Mouse (Mus musculus): ENCODE measurements around the gene Mccc1. TPM values are rescaled to one million over a fixed set of nuclear protein-coding genes. Genes with fewer than 3 reads are reported as not detected.

Gene Mccc1
- polyA plus RNA-seq, 1 experiment: 12.7 TPM

DNA sequence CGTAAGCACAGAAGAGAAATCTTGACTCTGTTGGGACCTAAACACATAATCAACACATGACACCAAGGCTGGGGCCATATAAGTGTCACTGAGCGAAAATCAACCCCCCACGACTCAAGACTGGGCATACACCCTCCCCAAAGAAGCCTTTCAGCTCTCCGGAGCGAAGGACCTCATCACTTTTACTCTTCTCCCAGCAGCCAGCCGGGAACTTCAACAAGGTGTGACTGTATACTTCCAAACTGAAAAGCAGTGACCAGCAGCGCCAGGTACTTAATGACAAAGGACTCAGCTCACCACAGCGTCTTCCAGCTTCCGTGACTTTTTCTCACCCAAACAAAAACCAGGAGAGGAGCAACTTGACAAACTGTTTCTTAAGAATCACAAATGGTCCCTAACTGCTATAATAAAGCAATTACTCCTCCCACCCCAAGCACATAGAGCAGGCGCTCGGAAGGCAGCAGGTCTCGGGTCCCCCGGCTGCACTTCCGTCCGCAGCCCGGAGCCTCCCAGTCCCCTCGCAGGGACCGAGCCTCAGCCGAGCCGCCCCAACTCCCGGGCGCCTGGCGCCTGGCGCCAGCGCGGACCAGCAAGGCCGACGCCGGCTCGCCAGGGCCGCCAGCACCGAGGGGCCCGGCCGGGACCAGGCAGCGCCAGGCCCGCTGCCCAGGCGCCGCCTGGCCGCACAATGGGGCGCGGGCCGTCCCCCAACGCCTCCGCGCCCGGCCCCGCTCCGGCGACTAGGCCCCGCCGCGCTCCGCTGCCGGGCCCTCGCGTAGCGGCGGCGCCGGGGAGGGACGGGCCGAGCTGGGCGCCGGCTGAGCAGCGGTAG, 68.4 kb downstream of the Mccc1 start:
- Histone ChIP-seq H3K4me2 (ENCODE audit: low read depth) (peak overlapping the region; percentile 93), H3K79me2 (ENCODE audit: control insufficient read depth, insufficient read depth) (peaks cover 50% of the 10 kb centered on the region), H3K27me3 (ENCODE audit: control insufficient read depth, insufficient read depth, insufficient read length) (no peaks in the 10 kb centered on the region), H3K36me3 (ENCODE audit: control insufficient read depth, insufficient read depth) (no peaks in the 10 kb centered on the region), H3K4me3 (peak overlapping the region; percentile 54), H3ac (ENCODE audit: control insufficient read depth, insufficient read length) (peak overlapping the region; percentile 95)
- TF ChIP-seq POLR2AphosphoS2 (IDR thresholded peaks at IDR 0.05; ENCODE audit: insufficient read length, low read depth) (peak; percentile 25), SRF (IDR thresholded peaks at IDR 0.05; ENCODE audit: control insufficient read depth, insufficient read length, low read depth) (no peak), E2F4 (IDR thresholded peaks at IDR 0.05; ENCODE audit: insufficient read depth) (no peak), TCF3 (IDR thresholded peaks at IDR 0.05; ENCODE audit: insufficient read length, low read depth) (no peak), MAX (IDR thresholded peaks at IDR 0.05; ENCODE audit: low read depth) (no peak)

GRCm38 (mm10) chr3:35931359-35931758, 69.1 kb downstream of the Mccc1 start:
- peaks cover 57% of the 10 kb centered on the region for H3K79me2 ChIP-seq (ENCODE audit: control insufficient read depth, insufficient read depth)
- TF ChIP-seq MYOG (IDR thresholded peaks at IDR 0.05; ENCODE audit: control insufficient read depth in 1 of 3, insufficient read depth in 1 of 3, insufficient read length in 2 of 3, low read depth in 2 of 3): no peak

GRCm38 (mm10) chr3:35929831-35930230, 70.6 kb downstream of the Mccc1 start:
- no peaks in the 10 kb centered on the region for H3K27me3 ChIP-seq (ENCODE audit: control insufficient read depth, insufficient read depth, insufficient read length)
- H3K36me3 ChIP-seq (ENCODE audit: control insufficient read depth, insufficient read depth): no peaks in the 10 kb centered on the region
- TF ChIP-seq POLR2A (IDR thresholded peaks at IDR 0.05; ENCODE audit: insufficient read length, low read depth) (no peak), SRF (IDR thresholded peaks at IDR 0.05; ENCODE audit: control insufficient read depth, insufficient read length, low read depth) (no peak), CEBPB (IDR thresholded peaks at IDR 0.05; ENCODE audit: insufficient read depth, poor library complexity, severe bottlenecking) (no peak), TCF12 (IDR thresholded peaks at IDR 0.05; ENCODE audit: insufficient read depth, poor library complexity, severe bottlenecking) (no peak), MYOG (IDR thresholded peaks at IDR 0.05; ENCODE audit: control insufficient read depth in 1 of 3, insufficient read depth in 1 of 3, insufficient read length in 2 of 3, low read depth in 2 of 3) (no peak), USF1 (IDR thresholded peaks at IDR 0.05; ENCODE audit: low read depth) (no peak), POLR2AphosphoS2 (IDR thresholded peaks at IDR 0.05; ENCODE audit: insufficient read length, low read depth) (no peak), MYOD1 (IDR thresholded peaks at IDR 0.05; ENCODE audit: control insufficient read depth in 1 of 3, insufficient read length in 2 of 3, low read depth in 2 of 3) (no peak), MAX (IDR thresholded peaks at IDR 0.05; ENCODE audit: low read depth) (no peak), E2F4 (IDR thresholded peaks at IDR 0.05; ENCODE audit: insufficient read depth) (no peak), REST (IDR thresholded peaks at IDR 0.05; ENCODE audit: insufficient read depth, insufficient read length) (no peak), TCF3 (IDR thresholded peaks at IDR 0.05; ENCODE audit: insufficient read length, low read depth) (no peak)
- H3K79me2 ChIP-seq (ENCODE audit: control insufficient read depth, insufficient read depth): peaks cover 72% of the 10 kb centered on the region
- no peak overlapping the region for H3K4me3 ChIP-seq
- H3K4me2 ChIP-seq (ENCODE audit: low read depth): no peak overlapping the region
- no peak overlapping the region for H3ac ChIP-seq (ENCODE audit: control insufficient read depth, insufficient read length)

More at GRCm38 (mm10) chr3:35931359-35931758, 69.1 kb downstream of the Mccc1 start:
- peak overlapping the region; percentile 93 for H3K4me2 ChIP-seq (ENCODE audit: low read depth)
- no peaks in the 10 kb centered on the region for H3K36me3 ChIP-seq (ENCODE audit: control insufficient read depth, insufficient read depth)
- no peak overlapping the region for H3ac ChIP-seq (ENCODE audit: control insufficient read depth, insufficient read length)
- peak overlapping the region; percentile 54 for H3K4me3 ChIP-seq
- H3K27me3 ChIP-seq (ENCODE audit: control insufficient read depth, insufficient read depth, insufficient read length): no peaks in the 10 kb centered on the region

- H3K36me3 ChIP-seq (ENCODE audit: control insufficient read depth, insufficient read depth): no peaks in the 10 kb centered on the region
- H3K79me2 ChIP-seq (ENCODE audit: control insufficient read depth, insufficient read depth): peaks cover 77% of the 10 kb centered on the region
- TF ChIP-seq TCF12 (IDR thresholded peaks at IDR 0.05; ENCODE audit: insufficient read depth, poor library complexity, severe bottlenecking) (no peak), REST (IDR thresholded peaks at IDR 0.05; ENCODE audit: insufficient read depth, insufficient read length) (no peak), SRF (IDR thresholded peaks at IDR 0.05; ENCODE audit: control insufficient read depth, insufficient read length, low read depth) (no peak), MAX (IDR thresholded peaks at IDR 0.05; ENCODE audit: low read depth) (no peak), POLR2A (IDR thresholded peaks at IDR 0.05; ENCODE audit: insufficient read length, low read depth) (no peak), USF1 (IDR thresholded peaks at IDR 0.05; ENCODE audit: low read depth) (no peak)
- H3K4me3 ChIP-seq: no peak overlapping the region
- no peak overlapping the region for H3K4me2 ChIP-seq (ENCODE audit: low read depth)
- no peaks in the 10 kb centered on the region for H3K27me3 ChIP-seq (ENCODE audit: control insufficient read depth, insufficient read depth, insufficient read length)
- no peak overlapping the region for H3ac ChIP-seq (ENCODE audit: control insufficient read depth, insufficient read length)
These were observed 71.1 kb downstream of the Mccc1 start for GRCm38 (mm10) chr3:35929406-35929805.

GRCm38 (mm10) chr3:35925852-35926251, 74.6 kb downstream of the Mccc1 start:
- Histone ChIP-seq H3K27me3 (ENCODE audit: control insufficient read depth, insufficient read depth, insufficient read length) (no peaks in the 10 kb centered on the region), H3ac (ENCODE audit: control insufficient read depth, insufficient read length) (no peak overlapping the region), H3K36me3 (ENCODE audit: control insufficient read depth, insufficient read depth) (no peaks in the 10 kb centered on the region), H3K79me2 (ENCODE audit: control insufficient read depth, insufficient read depth) (peaks cover 94% of the 10 kb centered on the region), H3K4me3 (no peak overlapping the region), H3K4me2 (ENCODE audit: low read depth) (no peak overlapping the region)
- no peak for TF ChIP-seq POLR2AphosphoS2 (IDR thresholded peaks at IDR 0.05; ENCODE audit: insufficient read length, low read depth)
- TF ChIP-seq TCF12 (IDR thresholded peaks at IDR 0.05; ENCODE audit: insufficient read depth, poor library complexity, severe bottlenecking): no peak
- no peak for TF ChIP-seq CEBPB (IDR thresholded peaks at IDR 0.05; ENCODE audit: insufficient read depth, poor library complexity, severe bottlenecking)
- TF ChIP-seq POLR2A (IDR thresholded peaks at IDR 0.05; ENCODE audit: insufficient read length, low read depth): no peak
- TF ChIP-seq SRF (IDR thresholded peaks at IDR 0.05; ENCODE audit: control insufficient read depth, insufficient read length, low read depth): no peak
- no peak for TF ChIP-seq MYOD1 (IDR thresholded peaks at IDR 0.05; ENCODE audit: control insufficient read depth in 1 of 3, insufficient read length in 2 of 3, low read depth in 2 of 3)
- no peak for TF ChIP-seq TCF3 (IDR thresholded peaks at IDR 0.05; ENCODE audit: insufficient read length, low read depth)
- no peak for TF ChIP-seq MAX (IDR thresholded peaks at IDR 0.05; ENCODE audit: low read depth)
- no peak for TF ChIP-seq E2F4 (IDR thresholded peaks at IDR 0.05; ENCODE audit: insufficient read depth)
- TF ChIP-seq REST (IDR thresholded peaks at IDR 0.05; ENCODE audit: insufficient read depth, insufficient read length): no peak
- TF ChIP-seq MYOG (IDR thresholded peaks at IDR 0.05; ENCODE audit: control insufficient read depth in 1 of 3, insufficient read depth in 1 of 3, insufficient read length in 2 of 3, low read depth in 2 of 3): no peak
- no peak for TF ChIP-seq USF1 (IDR thresholded peaks at IDR 0.05; ENCODE audit: low read depth)
